Mouse (Mus musculus): ENCODE measurements around the gene Trp53rkb.
A peak's percentile ranks its signal among the peaks of the same experiment; 100 is the strongest.
"Not testable (repeated sequence)": the region's sequence is repeated elsewhere in the genome, so short reads cannot be mapped to it uniquely, and the experiment has no call there.

Gene Trp53rkb

DNA sequence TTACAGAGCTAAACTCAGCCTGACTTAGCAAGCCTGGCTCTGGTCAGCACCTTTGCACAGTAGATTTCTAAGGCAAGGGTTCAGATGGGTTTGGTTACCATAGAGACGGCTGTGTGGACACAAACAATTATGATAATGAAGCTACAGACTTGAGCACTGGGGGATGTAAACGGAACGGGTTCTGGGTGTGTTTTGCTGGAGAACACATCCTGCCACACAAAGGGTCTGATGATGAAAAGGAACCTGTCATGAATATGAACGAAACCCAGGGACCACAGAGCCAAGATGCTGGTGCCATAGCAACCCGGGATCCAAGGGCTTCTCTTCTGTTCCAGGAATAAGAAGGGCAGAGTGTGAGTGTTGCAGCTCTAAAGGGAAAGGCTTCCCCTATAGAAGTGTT is at the start of gene Trp53rkb:
Gene Trp53rkb, plus strand, starts transcription at position 177 of the 400 bp plus-strand sequence.
- DNase-seq (ENCODE audit: low spot score) = no peak

DNA sequence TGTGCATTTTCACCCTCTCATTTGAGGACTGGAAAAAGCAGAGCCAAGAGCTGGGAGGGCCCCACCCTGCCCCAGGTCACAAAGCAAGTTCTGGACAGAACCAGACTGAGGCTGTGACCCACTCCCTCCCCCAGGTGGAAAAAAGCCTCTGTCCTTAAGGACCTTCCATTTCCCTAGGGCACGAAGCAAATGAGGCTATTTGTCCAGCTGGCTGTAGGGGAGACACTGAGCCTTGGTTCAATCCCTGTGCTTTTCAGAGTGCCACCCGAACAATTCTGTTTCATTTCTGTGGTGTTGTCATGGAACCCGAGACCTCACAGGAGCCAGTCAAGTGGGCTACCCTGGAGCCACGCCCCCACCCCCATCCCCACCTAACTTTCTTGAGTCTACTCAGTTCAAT is 48.8 kb upstream of the Trp53rkb start:
- DNase-seq (ENCODE audit: low spot score) = no peak

DNA sequence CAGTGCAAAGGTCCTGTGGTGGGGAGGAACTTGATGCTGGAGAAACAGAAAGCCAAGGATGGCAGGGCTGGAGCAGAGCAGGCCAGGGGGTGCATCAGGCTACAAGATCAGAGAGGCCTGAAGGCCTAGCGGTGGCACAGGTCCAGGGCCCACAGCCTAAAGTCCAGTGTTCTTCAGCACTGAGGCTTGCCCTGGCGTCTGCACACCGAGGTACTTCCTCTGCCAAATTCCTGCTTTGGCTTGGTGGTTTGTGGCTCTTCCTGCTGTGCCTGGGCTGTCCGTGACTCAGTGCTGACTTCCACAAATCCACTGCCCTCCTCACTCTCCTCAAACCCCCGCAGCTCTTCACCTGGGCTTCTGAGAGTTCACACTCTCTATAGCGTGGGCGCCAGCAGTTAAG is 47.9 kb upstream of the Trp53rkb start:
- DNase-seq (ENCODE audit: low spot score) = no peak

DNA sequence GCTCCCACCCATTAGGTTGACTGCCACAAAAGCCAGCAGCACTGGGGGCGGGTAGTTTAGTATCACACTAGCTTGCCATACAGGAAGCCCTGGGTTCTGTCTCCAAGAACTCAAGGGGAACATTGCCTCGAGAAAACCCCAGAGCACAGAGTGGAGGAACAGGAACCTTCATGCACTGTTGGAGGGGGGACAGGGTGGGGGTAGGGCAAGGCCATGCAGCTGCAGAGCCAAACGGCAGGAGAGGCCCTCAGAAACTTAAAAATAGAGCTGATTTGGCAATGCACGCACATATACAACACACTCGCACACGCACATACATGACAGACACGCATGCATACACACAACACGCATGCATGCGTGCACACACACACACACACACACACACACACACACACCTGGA is 46.5 kb upstream of the Trp53rkb start:
- DNase-seq (ENCODE audit: low spot score) = no peak

DNA sequence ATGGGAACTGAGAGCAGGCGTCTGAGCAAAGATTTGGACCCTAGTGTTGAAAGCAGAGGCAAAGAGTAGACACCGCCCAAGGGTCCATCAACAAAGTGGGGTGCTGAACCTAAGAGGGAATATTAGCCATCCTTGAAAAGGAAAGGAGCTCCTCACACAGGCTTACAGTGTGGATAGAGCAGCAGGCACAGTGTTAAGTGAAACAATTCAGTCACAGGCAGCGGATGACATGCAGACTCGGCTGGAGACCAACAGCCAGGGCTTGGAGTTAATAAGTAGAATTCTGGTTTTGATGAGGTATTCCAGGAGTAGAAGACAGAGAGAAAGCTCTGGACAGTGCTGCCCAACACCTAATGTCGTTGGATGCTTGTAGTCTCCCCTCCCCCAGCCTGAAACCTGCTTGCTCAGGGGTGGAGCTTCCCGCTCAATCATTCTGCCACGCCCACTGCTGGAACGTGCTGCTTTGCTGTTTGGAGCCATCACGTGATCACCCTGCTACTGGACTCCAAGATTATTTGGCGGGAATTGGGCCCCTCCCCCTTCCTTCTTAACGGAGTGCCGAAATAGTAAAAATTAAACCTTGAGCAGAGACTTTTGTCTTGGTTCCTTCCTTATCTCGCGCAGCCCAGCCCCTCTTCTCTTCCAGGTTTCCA is 45.9 kb upstream of the Trp53rkb start:
- not testable (repeated sequence) for DNase-seq (ENCODE audit: low spot score)

DNA sequence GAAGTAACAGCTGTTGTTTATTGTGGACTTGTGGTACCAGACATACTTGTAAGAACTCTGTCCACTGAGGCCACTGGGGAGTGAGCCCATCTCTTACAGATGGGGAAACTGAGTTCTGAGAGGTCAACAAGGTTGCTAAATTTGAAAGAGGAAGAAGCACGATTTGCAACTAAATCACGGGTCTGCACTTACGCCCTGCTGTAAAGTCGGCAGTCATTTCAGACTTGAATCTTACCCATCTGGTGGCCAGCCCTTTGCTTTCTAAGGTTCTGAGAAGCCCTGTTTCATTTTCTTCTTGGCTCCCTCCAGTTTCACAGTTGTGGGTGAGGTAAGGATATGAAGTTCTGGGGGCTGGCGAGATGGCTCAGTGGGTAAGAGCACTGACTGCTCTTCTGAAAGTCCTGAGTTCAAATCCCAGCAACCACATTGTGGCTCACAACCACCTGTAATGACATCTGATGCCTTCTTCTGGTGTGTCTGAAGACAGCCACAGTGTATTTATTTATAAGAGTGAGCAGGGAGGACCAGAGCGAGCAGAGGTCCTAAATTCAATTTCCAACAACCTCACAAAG is 41.6 kb upstream of the Trp53rkb start:
- no peak for DNase-seq (ENCODE audit: low spot score)

DNA sequence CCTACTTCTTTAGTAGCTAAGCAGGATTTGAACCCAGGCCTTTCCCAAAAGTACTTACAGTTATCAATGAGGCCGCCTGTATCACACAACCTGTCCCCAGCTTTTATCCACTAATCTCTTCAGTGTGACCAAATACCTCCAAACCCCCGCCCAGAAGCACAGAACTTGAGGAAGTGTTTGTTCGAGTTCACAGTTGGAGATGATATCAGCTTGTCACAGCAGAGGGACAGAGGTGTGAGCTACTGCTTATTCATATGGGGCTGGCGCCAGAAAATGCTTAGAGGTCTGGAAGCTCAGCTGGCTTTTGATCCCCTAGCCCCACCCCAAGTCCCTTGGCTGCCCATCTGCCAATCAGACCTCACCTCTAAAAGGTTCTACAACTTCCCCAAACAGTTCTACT is 38.1 kb upstream of the Trp53rkb start:
- DNase-seq (ENCODE audit: low spot score) = no peak

DNA sequence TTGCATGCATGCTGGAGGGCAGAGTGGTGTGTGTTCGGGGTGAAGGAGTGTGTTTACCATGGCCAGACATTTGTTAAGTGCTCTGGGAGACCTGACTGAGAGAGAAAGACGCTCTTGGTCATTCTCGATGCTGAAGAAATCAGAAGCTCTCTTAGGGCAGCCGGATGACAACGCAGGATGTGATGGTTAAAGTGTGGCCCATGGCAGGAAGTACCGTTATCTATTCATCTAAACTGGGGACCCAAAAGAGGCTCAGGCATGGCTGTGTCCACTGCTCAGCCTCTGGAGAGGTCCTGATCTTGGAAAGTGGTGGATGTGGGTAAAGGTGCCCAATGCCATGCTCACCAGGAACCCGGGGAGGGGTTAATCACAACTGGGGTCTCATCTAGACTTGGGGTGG is 37.6 kb upstream of the Trp53rkb start:
- no peak for DNase-seq (ENCODE audit: low spot score)

DNA sequence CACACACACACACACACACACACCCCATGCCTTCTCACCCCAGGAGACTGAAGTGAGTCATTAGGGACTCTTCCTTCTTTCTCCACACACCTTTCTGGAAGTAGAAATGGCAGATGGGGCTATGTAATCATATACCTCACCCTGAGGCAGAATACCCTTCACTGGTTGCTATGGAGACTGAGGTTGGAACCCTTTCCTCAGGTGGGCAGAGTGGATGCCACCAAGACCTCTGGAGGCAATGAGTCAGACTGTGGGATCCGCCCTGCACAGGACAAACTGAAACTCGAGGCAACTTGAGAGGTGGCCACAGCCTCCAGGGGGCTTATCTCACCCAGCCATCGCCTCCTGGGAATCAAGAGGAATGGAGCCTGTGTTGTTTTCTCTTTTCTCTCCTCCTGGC is 34.4 kb upstream of the Trp53rkb start:
- no peak for DNase-seq (ENCODE audit: low spot score)

DNA sequence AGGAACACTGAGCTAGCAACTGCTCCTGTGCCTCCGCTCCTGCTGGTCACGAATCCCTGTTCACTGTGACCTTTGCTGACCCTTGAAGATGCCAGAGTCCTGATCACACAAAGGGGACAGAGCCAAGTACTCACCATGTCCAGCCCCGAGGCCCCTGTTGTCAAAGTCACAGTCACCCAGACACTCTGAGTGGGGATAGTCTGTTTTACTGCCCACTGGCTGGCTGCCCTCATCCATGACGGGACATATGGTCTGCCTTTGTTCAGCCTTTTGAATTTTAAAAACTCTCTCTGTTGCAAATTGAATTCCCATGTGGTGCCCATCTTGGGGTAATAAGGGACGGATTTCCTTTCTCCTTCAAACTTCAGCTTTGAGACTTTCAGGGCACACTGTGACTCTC is 28.3 kb upstream of the Trp53rkb start:
- no peak for DNase-seq (ENCODE audit: low spot score)

DNA sequence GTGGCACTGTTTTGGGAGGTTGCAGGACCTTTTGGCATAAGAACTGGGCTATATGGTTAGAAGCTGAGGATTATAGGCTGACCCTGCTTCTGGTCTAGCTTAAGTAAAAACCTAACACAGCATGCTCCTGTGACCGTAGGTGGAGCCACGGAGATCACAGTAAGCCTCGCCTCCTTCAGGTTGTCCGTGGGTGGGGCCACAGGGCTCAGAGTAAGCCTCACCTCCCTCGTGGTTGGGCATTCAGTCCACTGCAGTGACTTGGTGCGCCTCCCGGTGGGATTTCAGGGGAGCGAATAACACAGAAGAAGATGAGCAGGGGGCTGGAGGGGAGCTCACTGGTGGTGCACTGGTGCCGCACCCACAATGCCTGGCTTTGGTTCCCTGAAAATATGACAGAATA is 24.7 kb upstream of the Trp53rkb start:
- DNase-seq (ENCODE audit: low spot score) = no peak

DNA sequence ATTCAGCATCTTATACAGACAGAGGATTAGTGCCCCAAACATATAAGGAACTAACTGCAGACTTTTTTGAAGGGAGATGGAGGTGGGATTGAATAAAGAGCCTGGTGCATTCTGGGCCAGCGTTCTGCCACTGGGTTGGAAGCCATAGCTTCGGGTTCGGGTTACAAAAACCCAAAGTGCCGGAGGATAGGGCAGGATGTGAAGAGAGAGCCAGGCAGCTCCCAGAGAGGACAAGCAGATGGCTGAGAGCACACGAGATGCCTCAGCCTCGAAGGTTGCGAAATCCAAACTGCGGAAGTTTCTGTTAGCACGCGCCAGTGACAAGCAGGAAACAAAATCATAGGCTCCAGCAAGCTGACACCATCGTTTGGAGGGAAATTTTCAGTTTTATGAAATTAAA is 20.9 kb upstream of the Trp53rkb start:
- no peak for DNase-seq (ENCODE audit: low spot score)

DNA sequence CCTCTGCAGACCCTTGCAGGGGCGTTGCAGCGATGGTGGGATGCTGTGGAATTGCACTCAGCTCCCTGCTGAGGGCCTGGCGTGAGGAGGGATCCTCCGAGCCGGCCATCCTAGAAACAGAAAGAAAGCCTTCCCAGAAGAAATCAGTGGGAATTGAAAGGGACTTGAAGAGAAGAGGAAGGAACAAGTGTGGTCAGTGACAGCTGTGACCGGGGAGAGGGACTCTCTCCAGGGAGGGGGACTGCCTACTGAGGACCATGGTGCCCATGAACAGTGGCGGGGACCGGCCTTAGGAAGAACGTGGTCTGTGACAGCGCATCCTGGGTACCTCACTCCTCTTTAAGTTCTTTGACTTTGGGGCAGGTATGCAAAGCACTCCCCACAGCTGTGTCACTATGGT is 18.7 kb upstream of the Trp53rkb start:
- no peak for DNase-seq (ENCODE audit: low spot score)

DNA sequence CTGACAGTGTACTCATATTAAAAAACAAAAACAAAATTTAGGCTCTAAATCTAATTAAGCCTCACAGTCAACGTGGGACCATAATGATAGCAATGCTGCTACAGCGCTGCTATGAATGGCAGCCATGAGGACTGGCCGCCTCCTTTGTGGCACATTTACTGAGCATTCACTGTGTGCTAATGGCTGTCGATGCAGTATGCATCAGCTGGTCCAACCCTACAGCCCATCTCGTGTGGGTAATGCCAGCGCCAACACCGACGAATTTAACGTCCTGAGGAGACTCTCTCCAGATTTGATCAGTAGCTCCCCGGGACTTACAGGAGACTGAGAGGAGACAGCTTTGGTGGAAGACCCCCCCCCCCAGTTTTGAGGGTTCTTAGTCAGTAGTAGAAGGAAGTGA is 18.1 kb upstream of the Trp53rkb start:
- no peak for DNase-seq (ENCODE audit: low spot score)

DNA sequence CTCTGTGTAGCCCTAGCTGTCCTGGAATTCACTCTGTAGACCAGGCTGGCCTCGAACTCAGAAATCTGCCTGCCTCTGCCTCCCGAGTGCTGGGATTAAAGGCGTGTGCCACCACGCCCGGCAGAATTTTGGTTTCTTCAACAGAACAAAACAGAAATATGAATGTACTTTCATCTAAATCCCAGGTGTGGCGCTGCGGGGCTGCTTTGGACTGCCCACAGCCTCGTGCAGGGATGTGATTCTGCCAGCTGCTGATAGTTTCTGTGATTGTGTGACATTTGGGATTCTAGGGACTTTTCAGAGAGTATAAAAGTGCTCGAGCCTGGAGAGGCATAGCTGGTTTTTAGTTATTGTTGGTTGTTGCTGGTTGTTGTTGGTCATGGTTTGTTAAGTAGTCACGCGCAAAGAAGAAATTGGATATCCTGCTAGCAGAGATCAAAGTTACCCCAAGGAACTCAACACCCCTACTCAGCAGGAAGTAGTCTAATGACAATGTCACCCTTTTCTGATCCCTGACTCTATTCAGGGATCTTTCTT is 16.9 kb upstream of the Trp53rkb start:
- DNase-seq (ENCODE audit: low spot score) = no peak

DNA sequence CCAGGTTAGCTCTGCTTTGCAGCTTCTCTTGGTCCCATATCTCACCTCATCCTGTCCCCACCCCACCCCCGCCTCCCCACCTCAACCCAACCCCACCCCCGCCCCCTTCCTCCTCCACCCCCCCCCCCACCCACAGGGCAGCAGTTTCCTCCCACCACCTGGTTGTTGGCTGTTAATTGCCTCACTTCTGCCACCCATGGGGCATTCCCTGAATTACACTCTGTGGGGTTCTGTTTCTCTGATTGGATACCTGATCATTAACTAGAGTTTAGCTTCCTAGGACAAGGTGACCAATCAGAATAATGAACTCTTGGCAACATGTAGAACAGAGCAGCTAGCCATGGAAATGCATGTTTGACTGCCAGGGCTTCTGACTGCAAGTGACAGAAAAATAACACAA is 16.1 kb upstream of the Trp53rkb start:
- no peak for DNase-seq (ENCODE audit: low spot score)

DNA sequence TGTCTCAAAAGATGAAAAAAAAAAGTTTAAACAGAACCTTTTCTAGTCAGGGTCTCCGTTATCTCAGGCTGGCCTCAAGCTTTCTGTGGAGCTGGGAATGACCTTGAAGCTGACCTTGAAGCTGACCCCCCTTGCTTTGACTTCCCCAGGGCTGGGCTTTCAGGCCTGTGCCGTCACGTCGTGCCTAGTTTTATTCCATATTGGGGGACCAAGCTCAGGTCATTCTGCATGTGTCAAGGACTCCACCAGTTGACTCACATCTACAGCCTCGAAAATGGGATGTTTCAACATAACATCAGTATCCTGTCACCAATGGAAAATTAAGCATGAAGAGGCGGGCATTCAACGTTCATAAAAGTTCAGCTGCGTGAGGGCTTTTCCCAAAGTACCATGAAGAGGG is 12.4 kb upstream of the Trp53rkb start:
- no peak for DNase-seq (ENCODE audit: low spot score)

DNA sequence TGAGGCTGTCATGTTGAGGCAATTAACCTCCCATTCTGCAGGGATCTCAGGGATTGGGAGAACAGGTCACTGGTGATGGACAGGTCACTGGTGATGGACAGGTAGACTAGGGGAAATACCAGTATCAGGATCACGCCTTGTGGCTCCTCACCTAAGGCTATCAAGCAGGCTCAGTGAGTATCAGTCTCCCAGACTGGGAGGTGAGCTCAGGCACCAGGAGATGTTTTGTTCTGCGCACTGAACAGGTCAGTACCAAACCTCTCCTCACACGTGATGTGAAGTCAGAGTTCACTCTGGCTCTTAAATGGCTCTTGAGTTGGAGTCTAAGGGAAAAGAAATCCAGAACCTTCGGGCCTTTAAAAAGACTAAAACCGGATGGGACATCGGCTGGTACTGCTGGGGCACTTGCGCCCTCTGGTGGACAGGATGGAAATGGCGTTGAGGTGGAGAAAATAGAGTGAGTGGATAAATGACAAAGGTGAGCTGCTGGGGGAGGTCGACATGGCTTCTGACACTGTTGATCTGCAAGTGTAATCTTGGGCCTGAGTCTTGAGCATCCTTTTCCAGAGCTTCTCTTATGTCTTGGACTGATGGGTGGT is 11.3 kb upstream of the Trp53rkb start:
- peak; percentile 81 for DNase-seq (ENCODE audit: low spot score)

DNA sequence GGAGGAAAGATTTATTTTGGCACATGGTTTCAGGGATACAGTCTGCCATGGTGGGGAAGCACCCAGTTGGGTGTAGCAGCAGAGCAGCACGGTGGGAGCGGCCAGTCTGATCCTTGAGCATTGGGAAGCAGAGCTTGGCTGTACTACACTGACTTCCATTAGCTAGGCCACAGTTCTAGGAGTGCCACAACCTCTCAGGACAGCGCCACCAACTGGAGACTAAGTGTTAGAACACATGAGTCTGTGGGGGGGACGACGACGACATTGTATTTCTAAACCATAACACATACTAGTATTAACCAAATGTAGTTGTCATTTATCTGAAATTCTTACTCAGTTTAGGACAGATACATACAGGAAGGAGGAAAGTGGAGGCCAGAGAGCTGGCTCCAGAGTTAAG is 8.0 kb upstream of the Trp53rkb start:
- DNase-seq (ENCODE audit: low spot score) = no peak

DNA sequence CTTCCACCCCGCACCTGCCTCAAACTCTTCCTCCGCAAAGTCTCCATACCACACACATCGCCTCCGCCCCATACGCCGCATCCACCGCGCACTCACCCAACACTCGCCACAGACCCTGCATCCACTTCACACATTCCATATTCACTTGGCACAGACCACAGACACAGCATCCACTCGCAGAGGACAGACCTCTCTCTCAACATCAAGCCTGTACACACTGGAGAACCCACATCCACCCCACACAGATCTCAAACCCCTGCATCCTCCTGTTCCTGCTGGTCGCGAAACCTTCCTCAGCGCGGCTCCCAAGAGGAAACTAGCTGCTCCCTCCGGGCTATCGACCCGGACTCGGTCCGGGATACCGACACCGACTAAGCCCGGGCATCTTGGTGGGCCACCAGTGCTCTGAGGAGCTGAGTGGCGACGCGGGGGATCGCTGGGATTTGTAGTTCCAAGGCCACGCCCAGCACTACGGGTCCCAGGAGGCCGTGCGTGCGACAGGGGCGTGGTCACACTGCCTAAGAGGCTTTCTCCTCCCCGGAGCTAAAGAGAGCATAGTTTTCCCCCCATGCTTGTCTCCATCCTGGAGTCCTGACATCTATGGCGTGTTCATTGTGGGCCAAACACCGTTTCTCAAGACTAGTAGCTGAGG is 5.9 kb upstream of the Trp53rkb start:
- peak; percentile 71 for DNase-seq (ENCODE audit: low spot score)

DNA sequence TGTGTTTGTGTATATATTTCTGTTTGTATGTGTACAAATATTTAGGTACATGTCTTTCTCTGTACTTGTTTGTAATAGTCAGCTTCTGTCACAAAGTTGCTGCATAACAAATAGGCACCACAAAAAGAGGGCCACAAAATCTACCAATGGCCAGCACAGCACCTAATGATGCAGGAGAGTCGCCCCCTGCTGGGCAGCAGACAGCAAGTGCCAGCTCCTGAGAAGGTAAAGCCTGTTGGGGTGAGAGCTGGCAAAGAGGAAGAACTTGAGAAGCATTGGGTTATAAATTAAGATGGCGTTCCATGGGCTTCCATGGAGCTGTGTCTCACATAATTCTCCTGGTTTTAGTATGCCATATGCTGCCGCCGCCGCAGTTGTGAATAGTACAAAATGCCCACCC is 593 bp upstream of the Trp53rkb start:
- DNase-seq (ENCODE audit: low spot score) = no peak

DNA sequence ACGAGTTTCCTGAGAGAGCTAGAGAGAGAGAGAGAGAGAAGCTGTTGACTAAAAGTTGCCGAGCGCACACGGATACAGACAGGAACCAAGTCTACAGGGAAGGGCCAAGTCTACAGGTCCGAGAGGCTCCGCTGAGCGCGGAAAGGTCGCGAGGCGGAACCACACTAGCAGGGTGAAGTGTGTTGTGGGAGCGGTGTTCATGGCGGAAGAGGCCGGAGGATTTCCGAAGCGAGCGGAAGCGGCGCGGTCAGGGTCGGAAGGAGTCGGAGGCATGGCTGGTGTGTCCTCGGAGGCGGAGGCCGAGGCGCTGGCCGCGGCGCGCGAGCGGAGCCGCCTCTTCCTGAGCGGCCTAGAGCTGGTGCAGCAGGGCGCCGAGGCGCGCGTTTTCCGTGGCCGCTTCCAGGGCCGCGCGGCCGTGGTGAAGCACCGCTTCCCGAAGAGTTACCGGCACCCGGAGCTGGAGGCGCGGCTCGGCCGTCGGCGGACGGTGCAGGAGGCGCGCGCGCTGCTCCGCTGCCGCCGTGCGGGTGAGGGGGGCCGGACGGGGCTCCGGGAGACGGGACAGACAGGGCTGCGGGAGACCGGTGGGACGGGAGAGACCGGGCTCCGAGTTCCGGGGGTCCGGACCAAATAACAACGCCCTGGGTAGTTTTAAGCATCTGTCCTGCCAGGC is 1.3 kb downstream of the Trp53rkb start:
- DNase-seq (ENCODE audit: low spot score) = not testable (repeated sequence)

All from layer of hippocampus, adult 9-10 months (tissue).